Comparison of ENCODE assay signal across 8 mouse cellular contexts in genomic region chr3:75956551-75957302, GRCm38 (mm10). TPM values are rescaled to one million over a fixed set of nuclear protein-coding genes. Genes with fewer than 3 reads are reported as not detected.
A peak's percentile ranks its signal among the peaks of the same experiment; 100 is the strongest.
DNase-seq lines count a peak whose midpoint lies in the region; ATAC-seq lines count a peak whose summit lies in the region.

Gene Golim4 (minus strand): TSS chr3:75956949.

- peak; percentile 99 for ATAC-seq in forebrain, embryonic 14.5 days
- ATAC-seq in neural tube, embryonic 15.5 days (ENCODE audit: low FRiP score), result peak; percentile 99

- no peaks in the 10 kb centered on the region for H3K27me3 ChIP-seq in forebrain, embryonic 14.5 days (replicated peaks; ENCODE audit: control insufficient read depth, insufficient read depth, low read length)
- H3K27me3 ChIP-seq in neural tube, embryonic 15.5 days (replicated peaks), result no peaks in the 10 kb centered on the region

- H3K4me2 ChIP-seq in forebrain, embryonic 14.5 days (ENCODE audit: low read length), result peak within 1 kb of the TSS; percentile 84
- H3K4me2 ChIP-seq in neural tube, embryonic 15.5 days, result peak within 1 kb of the TSS; percentile 75

- intact Hi-C loops in heart, postnatal 14 days (cut with DNase I), result loop anchor here (2.0 to 10.0 kb wide), 2 partner anchors 44 to 402 kb away; partner anchors contain the start of genes Pdcd10 and Serpini1

- peak; percentile 85 for DNase-seq in ES-CJ7 (ENCODE audit: low read depth, low spot score)
- DNase-seq in cerebellum, adult 11 months, result peak; percentile 74
- DNase-seq in forebrain, embryonic 14.5 days (ENCODE audit: low spot score), result peak; percentile 97
- DNase-seq in heart, postnatal 14 days, result peak; percentile 93 to 94
- DNase-seq in layer of hippocampus, adult 11-12 months (ENCODE audit: low spot score), result peak; percentile 92
- peak; percentile 95 to 96 for DNase-seq in lung, adult 18-20 months
- peak; percentile 88 for DNase-seq in testis, postnatal 14 days (ENCODE audit: low spot score)

- peak within 1 kb of the TSS; percentile 72 for H3K27ac ChIP-seq in forebrain, embryonic 14.5 days (ENCODE audit: low read depth, low read length)
- H3K27ac ChIP-seq in neural tube, embryonic 15.5 days (replicated peaks), result peak within 1 kb of the TSS; percentile 86

- peak within 1 kb of the TSS; percentile 79 for H3K9ac ChIP-seq in forebrain, embryonic 14.5 days (ENCODE audit: low read length)
- H3K9ac ChIP-seq in neural tube, embryonic 15.5 days (replicated peaks), result peak within 1 kb of the TSS; percentile 59

- no peaks in the 10 kb centered on the region for H3K36me3 ChIP-seq in forebrain, embryonic 14.5 days (ENCODE audit: control insufficient read depth, insufficient read depth, low read length)
- no peaks in the 10 kb centered on the region for H3K36me3 ChIP-seq in neural tube, embryonic 15.5 days

- under 1% methylated on average over 53 of the region's 53 CpGs for WGBS in forebrain, embryonic 14.5 days
- 0% methylated on average over 53 of the region's 53 CpGs for WGBS in neural tube, embryonic 15.5 days

- H3K4me1 ChIP-seq in forebrain, embryonic 14.5 days (ENCODE audit: control insufficient read depth, insufficient read depth, low read length), result peaks cover 18% of the 10 kb centered on the region
- H3K4me1 ChIP-seq in neural tube, embryonic 15.5 days, result peaks cover 40% of the 10 kb centered on the region

- peak within 1 kb of the TSS; percentile 80 for H3K4me3 ChIP-seq in forebrain, embryonic 14.5 days (ENCODE audit: low read depth, low read length)
- H3K4me3 ChIP-seq in neural tube, embryonic 15.5 days (replicated peaks), result peak within 1 kb of the TSS; percentile 82

- H3K9me3 ChIP-seq in forebrain, embryonic 14.5 days (replicated peaks; ENCODE audit: control insufficient read depth, low read length), result no peaks in the 10 kb centered on the region
- H3K9me3 ChIP-seq in neural tube, embryonic 15.5 days (replicated peaks), result no peaks in the 10 kb centered on the region

RNA-seq across cellular contexts. Expression of gene Golim4, which starts in this region (rescaled TPM):
- 21.7 and 22.0 TPM in 2 replicates for polyA plus RNA-seq in forebrain, embryonic 14.5 days (2014; fragmentation: Nextera tagmentation; extraction: Ambion mirVana)
- total RNA-seq in heart, postnatal 14 days (2021), result 10 to 100 TPM; 23.4 to 24.4 TPM
- polyA plus RNA-seq in neural tube, embryonic 15.5 days (2015; fragmentation: Nextera tagmentation; extraction: Ambion mirVana), result 21.3 and 25.7 TPM in 2 replicates

Comparison
In these comparisons a context has a peak if more than half of its experiments do, and no peak if none do; other contexts are left out.
1. Peak in every context shown above with its lines: DNase-seq, ATAC-seq, H3K4me3 ChIP-seq and H3K27ac ChIP-seq.